Mouse (Mus musculus): ENCODE results near the gene Aloxe3.

- TF ChIP-seq MAFK (IDR thresholded peaks at IDR 0.05; ENCODE audit: insufficient read depth, low read depth, low read length) (no peak), ZNF384 (IDR thresholded peaks at IDR 0.05; ENCODE audit: low read depth, low read length) (no peak), HCFC1 (IDR thresholded peaks at IDR 0.05; ENCODE audit: borderline replicate concordance, insufficient read depth, low read length) (no peak), ZC3H11A (IDR thresholded peaks at IDR 0.05; ENCODE audit: borderline replicate concordance, low read depth, low read length) (no peak), CHD2 (IDR thresholded peaks at IDR 0.05; ENCODE audit: low read depth, low read length) (no peak)
These were observed 416 bp downstream of the Aloxe3 start for GRCm38 (mm10) chr11:69125919-69126705.

Data from ES-E14 (cell line).